Mouse (Mus musculus): ENCODE data around the gene Zfp109. TPM values are rescaled to one million over a fixed set of nuclear protein-coding genes. Genes with fewer than 3 reads are reported as not detected.
A peak's percentile ranks its signal among the peaks of the same experiment; 100 is the strongest.

Gene Zfp109
- polyA plus RNA-seq, 1 experiment = not detected

GRCm38 (mm10) chr7:24269667-24270287 lies 32.4 kb upstream of the Zfp109 start:
- peak overlapping the region; percentile 41; the same call in 1 of the 2 replicates for H3K4me3 ChIP-seq (ENCODE audit: insufficient read depth, low read depth, low read length)
- peaks cover 6% of the 10 kb centered on the region for H3K4me1 ChIP-seq (ENCODE audit: control insufficient read depth, insufficient read depth, low read length)
- TF ChIP-seq CTCF (IDR thresholded peaks at IDR 0.05; ENCODE audit: insufficient read depth, low read depth, low read length) = no peak
- no peak overlapping the region for H3K27ac ChIP-seq (ENCODE audit: insufficient read depth, low read depth, low read length)
- 20% methylated on average over 7 of the region's 7 CpGs for WGBS

GRCm38 (mm10) chr7:24269256-24269655 lies 31.9 kb upstream of the Zfp109 start:
- no peak overlapping the region for H3K4me3 ChIP-seq (ENCODE audit: insufficient read depth, low read depth, low read length)
- no peak overlapping the region for H3K27ac ChIP-seq (ENCODE audit: insufficient read depth, low read depth, low read length)
- 85% methylated on average over 3 of the region's 3 CpGs for WGBS
- H3K4me1 ChIP-seq (ENCODE audit: control insufficient read depth, insufficient read depth, low read length) = peaks cover 6% of the 10 kb centered on the region
- no peak for TF ChIP-seq CTCF (IDR thresholded peaks at IDR 0.05; ENCODE audit: insufficient read depth, low read depth, low read length)
- TF ChIP-seq POLR2A (IDR thresholded peaks at IDR 0.05; ENCODE audit: insufficient read depth, low read depth, low read length) = no peak

GRCm38 (mm10) chr7:24268176-24269155 lies 31.1 kb upstream of the Zfp109 start:
- TF ChIP-seq CTCF (IDR thresholded peaks at IDR 0.05; ENCODE audit: insufficient read depth, low read depth, low read length) (no peak), POLR2A (IDR thresholded peaks at IDR 0.05; ENCODE audit: insufficient read depth, low read depth, low read length) (no peak)
- H3K27ac ChIP-seq (ENCODE audit: insufficient read depth, low read depth, low read length) = no peak overlapping the region
- peaks cover 6% of the 10 kb centered on the region for H3K4me1 ChIP-seq (ENCODE audit: control insufficient read depth, insufficient read depth, low read length)
- H3K4me3 ChIP-seq (ENCODE audit: insufficient read depth, low read depth, low read length) = no peak overlapping the region
- WGBS = 50% methylated on average over 24 of the region's 24 CpGs

GRCm38 (mm10) chr7:24260000-24260312 lies 22.6 kb upstream of the Zfp109 start:
- 94% methylated on average over 4 of the region's 4 CpGs for WGBS

GRCm38 (mm10) chr7:24259306-24259999 lies 22.1 kb upstream of the Zfp109 start:
- 88% methylated on average over 13 of the region's 13 CpGs for WGBS
- TF ChIP-seq POLR2A (IDR thresholded peaks at IDR 0.05; ENCODE audit: insufficient read depth, low read depth, low read length) (no peak), CTCF (IDR thresholded peaks at IDR 0.05; ENCODE audit: insufficient read depth, low read depth, low read length) (no peak)
- H3K4me1 ChIP-seq (ENCODE audit: control insufficient read depth, insufficient read depth, low read length) = peaks cover 12% of the 10 kb centered on the region
- H3K27ac ChIP-seq (ENCODE audit: insufficient read depth, low read depth, low read length) = no peak overlapping the region
- H3K4me3 ChIP-seq (ENCODE audit: insufficient read depth, low read depth, low read length) = no peak overlapping the region

More at GRCm38 (mm10) chr7:24260000-24260312, 22.6 kb upstream of the Zfp109 start:
- TF ChIP-seq POLR2A (IDR thresholded peaks at IDR 0.05; ENCODE audit: insufficient read depth, low read depth, low read length) = no peak
- no peak for TF ChIP-seq CTCF (IDR thresholded peaks at IDR 0.05; ENCODE audit: insufficient read depth, low read depth, low read length)
- Histone ChIP-seq H3K4me3 (ENCODE audit: insufficient read depth, low read depth, low read length) (no peak overlapping the region), H3K27ac (ENCODE audit: insufficient read depth, low read depth, low read length) (no peak overlapping the region), H3K4me1 (ENCODE audit: control insufficient read depth, insufficient read depth, low read length) (peaks cover 10% of the 10 kb centered on the region)

GRCm38 (mm10) chr7:24254633-24255474 lies 17.5 kb upstream of the Zfp109 start, which contains the start of gene Zfp108:
Gene Zfp108, plus strand, starts transcription at chr7:24254794.
- peaks cover 12% of the 10 kb centered on the region for H3K4me1 ChIP-seq (ENCODE audit: control insufficient read depth, insufficient read depth, low read length)
- peak within 1 kb of the TSS; percentile 69 for H3K4me3 ChIP-seq (ENCODE audit: insufficient read depth, low read depth, low read length)
- no peak within 1 kb of the TSS; the same call in 1 of the 2 replicates for H3K27ac ChIP-seq (ENCODE audit: insufficient read depth, low read depth, low read length)
- peak; percentile 46; the same call in 1 of the 2 replicates for TF ChIP-seq POLR2A (IDR thresholded peaks at IDR 0.05; ENCODE audit: insufficient read depth, low read depth, low read length)
- TF ChIP-seq CTCF (IDR thresholded peaks at IDR 0.05; ENCODE audit: insufficient read depth, low read depth, low read length) = no peak
- 16% methylated on average over 21 of the region's 21 CpGs for WGBS

- 57% methylated on average over 9 of the region's 9 CpGs for WGBS
- no peak overlapping the region for H3K4me3 ChIP-seq (ENCODE audit: insufficient read depth, low read depth, low read length)
Observed at GRCm38 (mm10) chr7:24253779-24254615, 16.6 kb upstream of the Zfp109 start.

More at GRCm38 (mm10) chr7:24253779-24254615, 16.6 kb upstream of the Zfp109 start:
- TF ChIP-seq CTCF (IDR thresholded peaks at IDR 0.05; ENCODE audit: insufficient read depth, low read depth, low read length) = no peak
- Histone ChIP-seq H3K27ac (ENCODE audit: insufficient read depth, low read depth, low read length) (no peak overlapping the region), H3K4me1 (ENCODE audit: control insufficient read depth, insufficient read depth, low read length) (peaks cover 12% of the 10 kb centered on the region)
